Mouse (Mus musculus) kidney, embryonic 14.5 days (tissue): ENCODE results near the gene Rph3al. TPM values are rescaled to one million over a fixed set of nuclear protein-coding genes. Genes with fewer than 3 reads are reported as not detected.

Source experiments
- ATAC-seq: fragments of 200-750 bp; cut with Nextera tagmentation; 2 replicates; pipeline ENCODE4 v1.8.0; 2017; ENCODE audit warnings: moderate number of reproducible peaks, mild to moderate bottlenecking, moderate TSS enrichment, moderate library complexity; ENCODE audit not compliant: low FRiP score, low TSS enrichment
- H3K27ac ChIP-seq: fragments of 300-500 bp; sonication (generic); 2 replicates; pipeline ENCODE4 v1.5.1; 2014; ENCODE audit warnings: low read depth, mild to moderate bottlenecking, low read length, moderate library complexity, mixed read lengths
- H3K27me3 ChIP-seq: fragments of 300-500 bp; sonication (generic); 2 replicates; pipeline ENCODE4 v1.6.1; 2014; ENCODE audit warnings: mild to moderate bottlenecking, low read length; ENCODE audit not compliant: control insufficient read depth, insufficient read depth
- H3K36me3 ChIP-seq: fragments of 300-500 bp; sonication (generic); 2 replicates; pipeline ENCODE4 v1.6.1; 2014; ENCODE audit warnings: low read length, mixed read lengths; ENCODE audit not compliant: control insufficient read depth, insufficient read depth
- H3K4me1 ChIP-seq: fragments of 300-500 bp; sonication (generic); 2 replicates; pipeline ENCODE4 v1.6.1; 2014; ENCODE audit warnings: low read length, mixed read lengths; ENCODE audit not compliant: control insufficient read depth, insufficient read depth
- H3K4me2 ChIP-seq: fragments of 300-500 bp; sonication (generic); replicated peaks from 2 replicates; pipeline ENCODE4 v1.6.1; 2014; ENCODE audit warnings: low read depth, mild to moderate bottlenecking, low read length
- H3K4me3 ChIP-seq: fragments of 300-500 bp; sonication (generic); 2 replicates; pipeline ENCODE4 v1.5.1; 2014; ENCODE audit warnings: mild to moderate bottlenecking, low read length
- H3K9ac ChIP-seq: fragments of 300-500 bp; sonication (generic); 2 replicates; pipeline ENCODE4 v1.6.1; 2014; ENCODE audit warnings: low read depth, mild to moderate bottlenecking, low read length, moderate library complexity
- H3K9me3 ChIP-seq: fragments of 300-500 bp; sonication (generic); 2 replicates; pipeline ENCODE4 v1.6.1; 2016; ENCODE audit warnings: low read length; ENCODE audit not compliant: control insufficient read depth
- WGBS: fragments of 180-500 bp; shearing (Covaris S2); extraction: QIAGEN DNeasy Blood & Tissue Kit; methylation state at CpG from one replicate; pipeline ENCODE4 v1.1.7; 2014; 5-methylcytosine and 5-hydroxymethylcytosine counted together
- polyA plus RNA-seq: library from polyadenylated mRNA; unstranded; fragments of >200 nt; fragmentation: Nextera tagmentation; extraction: Ambion mirVana; gene quantifications from 2 replicates; pipeline ENCODE4 v1.2.1, GENCODE M21; 2014

Gene Rph3al
- polyA plus RNA-seq, 1 experiment from 2014 or later: 13.1 TPM

- no peak for ATAC-seq
- no peak overlapping the region for H3K4me3 ChIP-seq
- no peaks in the 10 kb centered on the region for H3K27me3 ChIP-seq
- 23% methylated on average over 9 of the region's 9 CpGs for WGBS
- H3K36me3 ChIP-seq: no peaks in the 10 kb centered on the region
- H3K27ac ChIP-seq: no peak overlapping the region
- peaks cover 29% of the 10 kb centered on the region for H3K4me1 ChIP-seq
- H3K9me3 ChIP-seq: no peaks in the 10 kb centered on the region
- no peak overlapping the region for H3K9ac ChIP-seq
- no peak overlapping the region for H3K4me2 ChIP-seq
Measured at GRCm38 (mm10) chr11:75865859-75866258, 72.4 kb downstream of the Rph3al start.

- ATAC-seq: no peak
- peak overlapping the region; percentile 11; the same call in 1 of the 2 replicates for H3K27ac ChIP-seq
- H3K4me2 ChIP-seq: no peak overlapping the region
- no peaks in the 10 kb centered on the region for H3K27me3 ChIP-seq
- H3K4me1 ChIP-seq: peaks cover 24% of the 10 kb centered on the region
- no peak overlapping the region for H3K9ac ChIP-seq
- H3K9me3 ChIP-seq: no peaks in the 10 kb centered on the region
- H3K4me3 ChIP-seq: no peak overlapping the region
- no peaks in the 10 kb centered on the region for H3K36me3 ChIP-seq
- WGBS: 41% methylated on average over 7 of the region's 7 CpGs
Measured at GRCm38 (mm10) chr11:75865253-75865619, 73.0 kb downstream of the Rph3al start.

GRCm38 (mm10) chr11:75864529-75865252 is 73.5 kb downstream of the Rph3al start:
- H3K4me2 ChIP-seq: no peak overlapping the region
- H3K9me3 ChIP-seq: no peaks in the 10 kb centered on the region
- no peak for ATAC-seq
- no peak overlapping the region for H3K9ac ChIP-seq
- peak overlapping the region; percentile 11; the same call in 1 of the 2 replicates for H3K27ac ChIP-seq
- 29% methylated on average over 4 of the region's 4 CpGs for WGBS
- no peaks in the 10 kb centered on the region for H3K27me3 ChIP-seq
- H3K4me3 ChIP-seq: no peak overlapping the region
- H3K36me3 ChIP-seq: no peaks in the 10 kb centered on the region
- H3K4me1 ChIP-seq: peaks cover 19% of the 10 kb centered on the region

GRCm38 (mm10) chr11:75862466-75862865 is 75.8 kb downstream of the Rph3al start:
- no peak overlapping the region for H3K9ac ChIP-seq
- no peak overlapping the region for H3K4me3 ChIP-seq
- no peak overlapping the region for H3K4me2 ChIP-seq
- no peaks in the 10 kb centered on the region for H3K36me3 ChIP-seq
- H3K9me3 ChIP-seq: no peaks in the 10 kb centered on the region
- no peak for ATAC-seq
- 83% methylated on average over 4 of the region's 4 CpGs for WGBS
- no peaks in the 10 kb centered on the region for H3K27me3 ChIP-seq
- H3K4me1 ChIP-seq: peaks cover 18% of the 10 kb centered on the region
- no peak overlapping the region for H3K27ac ChIP-seq

GRCm38 (mm10) chr11:75861653-75862052 is 76.6 kb downstream of the Rph3al start:
- Histone ChIP-seq H3K27ac (no peak overlapping the region), H3K4me3 (no peak overlapping the region), H3K27me3 (no peaks in the 10 kb centered on the region), H3K9ac (no peak overlapping the region), H3K36me3 (no peaks in the 10 kb centered on the region), H3K9me3 (no peaks in the 10 kb centered on the region), H3K4me2 (no peak overlapping the region), H3K4me1 (peaks cover 18% of the 10 kb centered on the region)
- ATAC-seq: no peak
- WGBS: 51% methylated on average over 4 of the region's 4 CpGs

GRCm38 (mm10) chr11:75861213-75861612 is 77.0 kb downstream of the Rph3al start:
- H3K4me1 ChIP-seq: peaks cover 18% of the 10 kb centered on the region
- H3K27me3 ChIP-seq: no peaks in the 10 kb centered on the region
- H3K4me2 ChIP-seq: no peak overlapping the region
- H3K9me3 ChIP-seq: no peaks in the 10 kb centered on the region
- H3K36me3 ChIP-seq: no peaks in the 10 kb centered on the region
- H3K4me3 ChIP-seq: no peak overlapping the region
- no peak for ATAC-seq
- no peak overlapping the region for H3K27ac ChIP-seq
- 48% methylated on average over 14 of the region's 14 CpGs for WGBS
- H3K9ac ChIP-seq: no peak overlapping the region

- Histone ChIP-seq H3K27ac (no peak overlapping the region), H3K4me2 (no peak overlapping the region), H3K9me3 (no peaks in the 10 kb centered on the region), H3K9ac (no peak overlapping the region), H3K4me3 (no peak overlapping the region), H3K27me3 (no peaks in the 10 kb centered on the region), H3K36me3 (no peaks in the 10 kb centered on the region), H3K4me1 (peaks cover 4% of the 10 kb centered on the region; the same call in 1 of the 2 replicates)
- ATAC-seq: no peak
- WGBS: 84% methylated on average over 8 of the region's 8 CpGs
Measured at GRCm38 (mm10) chr11:75859460-75859859, 78.8 kb downstream of the Rph3al start.

- Histone ChIP-seq H3K27ac (no peak overlapping the region), H3K27me3 (no peaks in the 10 kb centered on the region), H3K9me3 (no peaks in the 10 kb centered on the region), H3K4me2 (no peak overlapping the region), H3K4me1 (peaks cover 3% of the 10 kb centered on the region; the same call in 1 of the 2 replicates), H3K9ac (no peak overlapping the region), H3K36me3 (no peaks in the 10 kb centered on the region), H3K4me3 (no peak overlapping the region)
- ATAC-seq: no peak
- 52% methylated on average over 2 of the region's 2 CpGs for WGBS
Measured at GRCm38 (mm10) chr11:75858975-75859374, 79.3 kb downstream of the Rph3al start.

- H3K27ac ChIP-seq: no peak overlapping the region
- H3K36me3 ChIP-seq: no peaks in the 10 kb centered on the region
- 70% methylated on average over 3 of the region's 3 CpGs for WGBS
- H3K27me3 ChIP-seq: no peaks in the 10 kb centered on the region
- H3K4me2 ChIP-seq: no peak overlapping the region
- no peaks in the 10 kb centered on the region for H3K9me3 ChIP-seq
- peaks cover 3% of the 10 kb centered on the region; the same call in 1 of the 2 replicates for H3K4me1 ChIP-seq
- ATAC-seq: no peak
- no peak overlapping the region for H3K9ac ChIP-seq
- no peak overlapping the region for H3K4me3 ChIP-seq
Measured at GRCm38 (mm10) chr11:75857781-75858180, 80.4 kb downstream of the Rph3al start.
